Mouse (Mus musculus): ENCODE data around the gene Hist3h2ba. TPM values are rescaled to one million over a fixed set of nuclear protein-coding genes. Genes with fewer than 3 reads are reported as not detected.
"Not testable (repeated sequence)": the region's sequence is repeated elsewhere in the genome, so short reads cannot be mapped to it uniquely, and the experiment has no call there.

Gene Hist3h2ba
- total RNA-seq, 2 experiments from 2014 or later: 1.8 to 1.9 TPM

- ATAC-seq (replicated peaks; ENCODE audit: poor library complexity): peak; percentile 99
Observed at GRCm38 (mm10) chr11:58938322-58939087, 10.2 kb upstream of the Hist3h2ba start, which contains the start of gene Rnf187. Gene Rnf187 (minus strand): TSS chr11:58938916.

- no peak for ATAC-seq (replicated peaks; ENCODE audit: poor library complexity)
Observed at GRCm38 (mm10) chr11:58939088-58939439, 9.7 kb upstream of the Hist3h2ba start.

GRCm38 (mm10) chr11:58944136-58944535 lies 4.6 kb upstream of the Hist3h2ba start:
- ATAC-seq (replicated peaks; ENCODE audit: poor library complexity): no peak

- ATAC-seq (replicated peaks; ENCODE audit: poor library complexity): no peak
Observed at GRCm38 (mm10) chr11:58947306-58947705, 1.4 kb upstream of the Hist3h2ba start.

GRCm38 (mm10) chr11:58947798-58948528 lies 757 bp upstream of the Hist3h2ba start:
- peak; percentile 52 for ATAC-seq (replicated peaks; ENCODE audit: poor library complexity)

- no peak for ATAC-seq (replicated peaks; ENCODE audit: poor library complexity)
Observed at GRCm38 (mm10) chr11:58949480-58950431, 1.0 kb downstream of the Hist3h2ba start.

GRCm38 (mm10) chr11:58951210-58951609 lies 2.5 kb downstream of the Hist3h2ba start:
- no peak for ATAC-seq (replicated peaks; ENCODE audit: poor library complexity)

- peak; percentile 24; the same call in 1 of the 2 replicates for ATAC-seq (replicated peaks; ENCODE audit: poor library complexity)
Observed at GRCm38 (mm10) chr11:58953351-58954169, 4.8 kb downstream of the Hist3h2ba start.

- ATAC-seq (replicated peaks; ENCODE audit: poor library complexity): not testable (repeated sequence)
Observed at GRCm38 (mm10) chr11:58954170-58954419, 5.4 kb downstream of the Hist3h2ba start.

GRCm38 (mm10) chr11:58954420-58955142 lies 5.9 kb downstream of the Hist3h2ba start, which contains the start of the genes Hist3h2a and Trim17:
Gene Hist3h2a (plus strand): TSS chr11:58954685.
Gene Trim17 (plus strand): TSS chr11:58954685.
- ATAC-seq (replicated peaks; ENCODE audit: poor library complexity): peak; percentile 70

- ATAC-seq (replicated peaks; ENCODE audit: poor library complexity): peak; percentile 11
Observed at GRCm38 (mm10) chr11:58955143-58955867, 6.6 kb downstream of the Hist3h2ba start.

GRCm38 (mm10) chr11:58955868-58956257 lies 7.1 kb downstream of the Hist3h2ba start:
- ATAC-seq (replicated peaks; ENCODE audit: poor library complexity): no peak

GRCm38 (mm10) chr11:58957226-58957914 lies 8.7 kb downstream of the Hist3h2ba start:
- ATAC-seq (replicated peaks; ENCODE audit: poor library complexity): no peak

- no peak for ATAC-seq (replicated peaks; ENCODE audit: poor library complexity)
Observed at GRCm38 (mm10) chr11:58958536-58958935, 9.8 kb downstream of the Hist3h2ba start.

- ATAC-seq (replicated peaks; ENCODE audit: poor library complexity): peak; percentile 13
Observed at GRCm38 (mm10) chr11:58959186-58959825, 10.6 kb downstream of the Hist3h2ba start.

GRCm38 (mm10) chr11:58959921-58960465 lies 11.3 kb downstream of the Hist3h2ba start:
- peak; percentile 72 for ATAC-seq (replicated peaks; ENCODE audit: poor library complexity)

GRCm38 (mm10) chr11:58961364-58962177 lies 12.9 kb downstream of the Hist3h2ba start:
- no peak for ATAC-seq (replicated peaks; ENCODE audit: poor library complexity)
